Mouse (Mus musculus) inflammation-experienced regulatory T-cells (primary cell): ENCODE measurements around the gene Scrn3. TPM values are rescaled to one million over a fixed set of nuclear protein-coding genes. Genes with fewer than 3 reads are reported as not detected.

Experiments used
- polyA plus RNA-seq, 2 experiments: library from polyadenylated mRNA; unstranded; fragments of 100-300 nt; shearing (Covaris generic); gene quantifications; one replicate each; pipeline ENCODE4 v1.2.1; 2017

Scrn3 gene
- 10 to 100 TPM in 1 of 2 experiments, 1 to 10 TPM in 1; 9.5 to 17.9 TPM for polyA plus RNA-seq

GRCm38 (mm10) chr2:73312152-73313116 is at the start of gene Scrn3, which contains the start of gene Cir1:
Gene Scrn3 (plus strand): TSS chr2:73312601.
Gene Cir1 (minus strand): TSS chr2:73312701.

GRCm38 (mm10) chr2:73271459-73272161 is 40.8 kb upstream of the Scrn3 start, which contains the start of gene Sp9:
Gene Sp9 (plus strand): TSS chr2:73271925.

GRCm38 (mm10) chr2:73386356-73387046 is 74.1 kb downstream of the Scrn3 start, which contains the start of gene Gpr155:
Gene Gpr155 (minus strand): TSS chr2:73386572.

Other genes starting within 250 kb of the Scrn3 start
- 10 to 100 TPM; 41.8 to 63.6 TPM for gene Ola1, start 93.7 kb upstream of the Scrn3 start, polyA plus RNA-seq
- gene Sp9, start 40.7 kb upstream of the Scrn3 start, polyA plus RNA-seq: under 1 TPM in 1 of 2 experiments, not detected in 1; 0.95 TPM
- 10 to 100 TPM; 24.8 to 26.6 TPM for gene Cir1, start 100 bp downstream of the Scrn3 start, polyA plus RNA-seq
- gene Gpr155, start 74.0 kb downstream of the Scrn3 start, polyA plus RNA-seq: 10 to 100 TPM; 18.8 to 26.6 TPM
- gene Wipf1, start 217.1 kb downstream of the Scrn3 start, polyA plus RNA-seq: 100 to 1,000 TPM in 1 of 2 experiments, 10 to 100 TPM in 1; 98.0 to 111 TPM